Mouse (Mus musculus): ENCODE measurements around the gene Stt3a.

Stt3a gene

GRCm38 (mm10) chr9:36767203-36768143 lies at the start of gene Stt3a:
TSS of gene Stt3a (minus strand) at chr9:36767679.
- DNase-seq, result peak; percentile 99 to 100

GRCm38 (mm10) chr9:36814486-36814885 lies 47.0 kb upstream of the Stt3a start:
- no peak for DNase-seq

- peak in 1 of 2 experiments; percentile 19 for DNase-seq
These were observed 40.8 kb upstream of the Stt3a start for GRCm38 (mm10) chr9:36808126-36808785.

GRCm38 (mm10) chr9:36805256-36805975 lies 37.9 kb upstream of the Stt3a start:
- peak; percentile 18 to 21 for DNase-seq

GRCm38 (mm10) chr9:36803926-36804325 lies 36.4 kb upstream of the Stt3a start:
- DNase-seq, result no peak

- no peak for DNase-seq
These were observed 35.9 kb upstream of the Stt3a start for GRCm38 (mm10) chr9:36803386-36803785.

GRCm38 (mm10) chr9:36802951-36803350 lies 35.5 kb upstream of the Stt3a start:
- no peak for DNase-seq

GRCm38 (mm10) chr9:36801961-36802360 lies 34.5 kb upstream of the Stt3a start:
- no peak for DNase-seq

- peak; percentile 95 to 98 for DNase-seq
These were observed 29.5 kb upstream of the Stt3a start, which contains the start of gene Ei24 for GRCm38 (mm10) chr9:36796781-36797555. TSS of gene Ei24 (minus strand) at chr9:36797393.

- DNase-seq, result no peak
These were observed 28.7 kb upstream of the Stt3a start for GRCm38 (mm10) chr9:36796224-36796623.

- peak; percentile 2 to 18 for DNase-seq
These were observed 28.1 kb upstream of the Stt3a start for GRCm38 (mm10) chr9:36795556-36795955.

- no peak for DNase-seq
These were observed 27.0 kb upstream of the Stt3a start for GRCm38 (mm10) chr9:36794487-36794886.

GRCm38 (mm10) chr9:36792191-36792590 lies 24.7 kb upstream of the Stt3a start:
- DNase-seq, result no peak

GRCm38 (mm10) chr9:36783921-36784320 lies 16.4 kb upstream of the Stt3a start:
- no peak for DNase-seq

GRCm38 (mm10) chr9:36769048-36769413 lies 1.6 kb upstream of the Stt3a start:
- DNase-seq, result no peak

GRCm38 (mm10) chr9:36768156-36769047 lies 923 bp upstream of the Stt3a start:
- DNase-seq, result peak; percentile 44 to 67

- no peak for DNase-seq
These were observed 3.1 kb downstream of the Stt3a start for GRCm38 (mm10) chr9:36764378-36764777.

GRCm38 (mm10) chr9:36727034-36727755 lies 40.3 kb downstream of the Stt3a start, which contains the start of gene Chek1:
TSS of gene Chek1 (minus strand) at chr9:36727065.
- DNase-seq, result no peak

- DNase-seq, result peak; percentile 91 to 93
These were observed 41.1 kb downstream of the Stt3a start for GRCm38 (mm10) chr9:36726131-36727033.

Measured in kidney, postnatal 36 days (tissue).